Mouse (Mus musculus): ENCODE data around the gene Sirt2. TPM values are rescaled to one million over a fixed set of nuclear protein-coding genes. Genes with fewer than 3 reads are reported as not detected.

Sirt2 gene
- polyA plus RNA-seq, 1 experiment from 2014 or later = 130 TPM

DNA sequence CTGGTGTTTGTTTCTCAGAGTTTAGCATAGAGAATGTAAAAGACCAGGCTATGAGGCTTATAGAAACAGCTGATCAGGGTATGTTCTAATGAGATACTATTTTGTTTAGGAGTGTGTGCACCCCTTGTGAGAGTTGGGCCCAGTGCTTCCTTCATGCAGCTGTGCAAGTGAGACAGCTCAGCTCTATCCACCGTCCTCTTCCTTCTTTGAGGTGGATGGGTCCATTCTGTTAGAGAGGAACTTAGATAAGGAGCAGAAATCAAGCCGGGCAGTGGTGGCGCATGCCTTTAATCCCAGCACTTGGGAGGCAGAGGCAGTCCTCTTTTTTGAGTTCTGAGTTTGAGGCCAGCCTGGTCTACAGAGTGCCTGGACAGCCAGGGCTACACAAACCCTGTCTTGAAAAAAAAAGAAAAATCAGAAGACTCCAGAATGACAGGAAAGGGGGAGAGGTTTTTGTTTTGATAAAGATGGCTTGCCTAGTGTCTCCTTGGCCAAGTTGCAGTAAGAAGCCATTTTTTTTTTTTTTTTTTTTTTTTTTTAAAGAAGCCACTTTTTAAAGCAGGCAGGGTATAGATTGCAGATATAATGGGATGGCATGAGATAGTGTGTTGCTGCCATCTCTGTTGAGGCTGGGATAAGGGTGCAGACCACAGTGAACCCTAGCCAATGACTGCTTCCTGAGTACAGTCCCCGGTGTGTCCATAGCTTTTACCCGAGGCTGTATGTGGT, 47.9 kb downstream of the Sirt2 start:
- no peak overlapping the region for H3K27ac ChIP-seq (ENCODE audit: low read depth, low read length)
- WGBS = 92% methylated on average over 5 of the region's 5 CpGs
- H3K27me3 ChIP-seq (replicated peaks; ENCODE audit: control insufficient read depth, insufficient read depth, low read length) = no peaks in the 10 kb centered on the region
- H3K4me1 ChIP-seq (ENCODE audit: control insufficient read depth, insufficient read depth, low read depth, low read length) = peaks cover 19% of the 10 kb centered on the region
- no peak for ATAC-seq
- no peak overlapping the region for H3K4me2 ChIP-seq (ENCODE audit: low read length)
- no peak overlapping the region for H3K4me3 ChIP-seq (ENCODE audit: low read length)
- no peak overlapping the region for H3K9ac ChIP-seq (ENCODE audit: low read depth, low read length)
- H3K9me3 ChIP-seq (ENCODE audit: control insufficient read depth, low read length) = no peaks in the 10 kb centered on the region
- peaks cover 54% of the 10 kb centered on the region for H3K36me3 ChIP-seq (ENCODE audit: control insufficient read depth, insufficient read depth, low read length)

DNA sequence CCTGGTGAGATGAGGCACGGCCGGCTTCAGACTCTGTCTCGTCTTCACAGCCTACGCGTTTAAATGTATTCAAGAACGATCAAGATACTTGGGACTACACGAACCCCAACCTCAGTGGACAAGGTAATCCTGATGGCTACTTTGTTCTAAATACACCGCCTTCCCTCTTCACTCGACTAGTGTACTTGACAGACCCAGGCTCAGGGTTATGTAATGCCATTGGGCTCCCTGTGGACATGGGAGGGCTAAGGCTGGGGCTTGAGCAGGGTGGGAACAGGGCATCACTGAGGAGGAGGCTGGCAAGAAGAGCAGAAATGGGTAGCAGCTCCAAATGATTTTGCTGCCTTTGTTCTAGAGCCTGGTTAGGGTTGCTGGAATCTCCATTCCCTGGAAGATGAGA, 48.7 kb downstream of the Sirt2 start:
- Histone ChIP-seq H3K36me3 (ENCODE audit: control insufficient read depth, insufficient read depth, low read length) (peaks cover 62% of the 10 kb centered on the region), H3K4me3 (ENCODE audit: low read length) (no peak overlapping the region), H3K9me3 (ENCODE audit: control insufficient read depth, low read length) (no peaks in the 10 kb centered on the region), H3K4me1 (ENCODE audit: control insufficient read depth, insufficient read depth, low read depth, low read length) (peaks cover 24% of the 10 kb centered on the region), H3K27ac (ENCODE audit: low read depth, low read length) (no peak overlapping the region), H3K27me3 (replicated peaks; ENCODE audit: control insufficient read depth, insufficient read depth, low read length) (no peaks in the 10 kb centered on the region), H3K9ac (ENCODE audit: low read depth, low read length) (no peak overlapping the region), H3K4me2 (ENCODE audit: low read length) (no peak overlapping the region)
- 89% methylated on average over 9 of the region's 9 CpGs for WGBS
- no peak for ATAC-seq

DNA sequence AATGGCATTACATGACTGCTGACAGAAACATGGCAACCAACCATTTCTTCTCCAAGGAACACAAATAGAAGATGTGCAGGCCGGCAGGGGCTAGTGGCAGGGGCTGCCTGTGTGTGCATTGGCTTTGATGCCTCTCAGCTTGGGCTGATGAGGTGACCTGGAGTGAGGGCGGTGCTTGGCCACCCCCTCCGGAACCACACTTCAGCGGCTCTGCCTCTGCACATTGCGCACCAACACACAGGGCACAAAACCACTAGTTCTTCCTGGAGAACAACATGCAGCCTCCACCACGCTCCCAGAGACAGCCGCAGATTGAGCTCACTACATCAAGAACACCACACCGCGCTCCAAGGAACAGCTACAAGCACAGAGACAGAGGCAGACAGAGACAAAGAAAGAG, 49.7 kb downstream of the Sirt2 start:
- Histone ChIP-seq H3K4me2 (ENCODE audit: low read length) (no peak overlapping the region), H3K9ac (ENCODE audit: low read depth, low read length) (no peak overlapping the region), H3K4me1 (ENCODE audit: control insufficient read depth, insufficient read depth, low read depth, low read length) (peaks cover 24% of the 10 kb centered on the region), H3K9me3 (ENCODE audit: control insufficient read depth, low read length) (no peaks in the 10 kb centered on the region), H3K27me3 (replicated peaks; ENCODE audit: control insufficient read depth, insufficient read depth, low read length) (no peaks in the 10 kb centered on the region), H3K36me3 (ENCODE audit: control insufficient read depth, insufficient read depth, low read length) (peaks cover 71% of the 10 kb centered on the region), H3K27ac (ENCODE audit: low read depth, low read length) (no peak overlapping the region), H3K4me3 (ENCODE audit: low read length) (no peak overlapping the region)
- ATAC-seq = no peak
- WGBS = 75% methylated on average over 9 of the region's 9 CpGs

DNA sequence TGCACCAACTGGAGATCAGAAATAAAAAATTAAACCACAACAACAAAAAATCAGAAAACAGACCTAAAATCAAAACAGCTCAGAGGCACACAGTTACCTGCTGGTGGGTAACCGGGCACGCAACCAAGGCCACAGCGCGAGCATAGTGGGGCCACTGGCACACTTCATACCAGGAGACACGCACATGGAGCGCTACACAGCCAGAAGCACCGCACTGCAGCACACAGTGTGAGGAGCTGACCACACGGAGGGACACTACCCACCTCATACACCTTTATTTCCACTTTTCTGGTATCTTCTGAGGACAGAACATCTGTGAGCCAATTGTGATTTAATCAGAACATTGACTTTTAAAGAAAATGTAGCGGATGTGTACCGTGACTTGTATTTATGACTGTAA, 50.4 kb downstream of the Sirt2 start:
- Histone ChIP-seq H3K36me3 (ENCODE audit: control insufficient read depth, insufficient read depth, low read length) (peaks cover 76% of the 10 kb centered on the region), H3K27me3 (replicated peaks; ENCODE audit: control insufficient read depth, insufficient read depth, low read length) (no peaks in the 10 kb centered on the region), H3K4me2 (ENCODE audit: low read length) (no peak overlapping the region), H3K9me3 (ENCODE audit: control insufficient read depth, low read length) (no peaks in the 10 kb centered on the region), H3K4me1 (ENCODE audit: control insufficient read depth, insufficient read depth, low read depth, low read length) (peaks cover 25% of the 10 kb centered on the region), H3K4me3 (ENCODE audit: low read length) (no peak overlapping the region), H3K27ac (ENCODE audit: low read depth, low read length) (no peak overlapping the region), H3K9ac (ENCODE audit: low read depth, low read length) (no peak overlapping the region)
- 89% methylated on average over 10 of the region's 10 CpGs for WGBS
- ATAC-seq = no peak

DNA sequence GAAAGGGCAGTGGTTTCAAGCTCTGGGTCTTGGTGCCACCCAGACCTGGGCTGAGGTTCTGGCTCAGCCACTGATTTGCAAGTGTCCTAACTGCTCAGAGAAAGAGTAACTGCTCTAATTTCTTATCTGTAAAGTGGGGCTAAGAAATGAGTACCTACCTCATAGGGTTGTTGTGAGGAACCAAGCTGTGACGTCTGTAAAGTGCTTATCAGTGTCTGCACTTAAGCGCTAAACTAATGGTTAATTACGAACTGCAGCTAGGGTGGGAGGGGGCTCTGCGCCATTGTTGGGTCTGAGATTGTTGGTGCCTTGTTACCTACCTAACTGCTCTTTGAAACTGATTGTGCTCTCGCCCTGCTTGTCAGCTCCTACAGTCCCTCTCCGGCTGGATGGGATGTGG, 51.0 kb downstream of the Sirt2 start:
- H3K36me3 ChIP-seq (ENCODE audit: control insufficient read depth, insufficient read depth, low read length) = peaks cover 82% of the 10 kb centered on the region
- no peak overlapping the region for H3K9ac ChIP-seq (ENCODE audit: low read depth, low read length)
- H3K27me3 ChIP-seq (replicated peaks; ENCODE audit: control insufficient read depth, insufficient read depth, low read length) = no peaks in the 10 kb centered on the region
- no peaks in the 10 kb centered on the region for H3K9me3 ChIP-seq (ENCODE audit: control insufficient read depth, low read length)
- no peak overlapping the region for H3K4me2 ChIP-seq (ENCODE audit: low read length)
- no peak overlapping the region for H3K27ac ChIP-seq (ENCODE audit: low read depth, low read length)
- H3K4me3 ChIP-seq (ENCODE audit: low read length) = no peak overlapping the region
- no peak for ATAC-seq
- 74% methylated on average over 6 of the region's 6 CpGs for WGBS
- H3K4me1 ChIP-seq (ENCODE audit: control insufficient read depth, insufficient read depth, low read depth, low read length) = peaks cover 19% of the 10 kb centered on the region

DNA sequence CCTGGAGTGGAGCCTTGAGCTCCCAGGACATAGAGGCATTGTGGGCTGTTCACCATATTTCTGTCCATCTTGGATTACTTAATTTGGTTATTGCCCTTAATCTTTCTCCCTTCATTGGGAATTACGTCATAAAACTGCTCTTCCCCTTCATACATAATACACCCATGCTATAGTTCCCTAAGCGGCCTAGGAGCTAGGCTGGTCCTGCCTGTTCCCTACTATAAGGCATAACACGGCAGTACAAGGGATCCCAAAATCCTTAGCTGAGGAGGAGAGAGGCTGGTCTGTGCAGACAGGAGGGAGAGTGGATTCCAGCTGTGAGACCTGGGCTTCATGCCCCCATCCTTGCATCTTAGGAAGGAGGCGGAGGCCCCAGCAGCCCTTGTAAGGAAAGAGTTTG, 51.4 kb downstream of the Sirt2 start:
- peaks cover 15% of the 10 kb centered on the region for H3K4me1 ChIP-seq (ENCODE audit: control insufficient read depth, insufficient read depth, low read depth, low read length)
- 79% methylated on average over 4 of the region's 4 CpGs for WGBS

DNA sequence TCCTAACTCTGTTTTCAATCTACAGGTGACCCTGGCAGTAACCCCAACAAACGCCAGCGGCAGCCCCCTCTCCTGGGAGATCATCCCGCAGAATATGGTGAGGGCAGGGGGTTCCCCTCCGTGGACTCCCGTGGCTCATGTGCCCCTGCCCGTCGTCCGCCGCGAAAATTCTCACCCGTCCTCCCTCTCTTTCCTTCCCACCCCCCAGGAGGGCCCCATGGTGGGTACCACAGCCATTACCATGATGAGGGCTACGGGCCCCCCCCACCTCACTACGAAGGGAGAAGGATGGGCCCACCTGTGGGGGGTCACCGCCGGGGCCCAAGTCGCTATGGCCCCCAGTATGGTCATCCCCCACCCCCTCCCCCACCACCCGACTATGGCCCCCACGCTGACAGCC, 51.9 kb downstream of the Sirt2 start:
- no peak for ATAC-seq
- Histone ChIP-seq H3K27ac (ENCODE audit: low read depth, low read length) (no peak overlapping the region), H3K36me3 (ENCODE audit: control insufficient read depth, insufficient read depth, low read length) (peaks cover 82% of the 10 kb centered on the region), H3K9ac (ENCODE audit: low read depth, low read length) (no peak overlapping the region), H3K9me3 (ENCODE audit: control insufficient read depth, low read length) (no peaks in the 10 kb centered on the region), H3K4me3 (ENCODE audit: low read length) (no peak overlapping the region), H3K27me3 (replicated peaks; ENCODE audit: control insufficient read depth, insufficient read depth, low read length) (no peaks in the 10 kb centered on the region), H3K4me1 (ENCODE audit: control insufficient read depth, insufficient read depth, low read depth, low read length) (peaks cover 12% of the 10 kb centered on the region), H3K4me2 (ENCODE audit: low read length) (no peak overlapping the region)
- WGBS = 79% methylated on average over 18 of the region's 18 CpGs

More for the DNA sequence above, 51.4 kb downstream of the Sirt2 start:
- 0 out of 2 replicates have a peak overlapping the region, but pooled peaks have one; percentile 8 for H3K9ac ChIP-seq (ENCODE audit: low read depth, low read length)
- no peak for ATAC-seq
- H3K9me3 ChIP-seq (ENCODE audit: control insufficient read depth, low read length) = no peaks in the 10 kb centered on the region
- H3K27me3 ChIP-seq (replicated peaks; ENCODE audit: control insufficient read depth, insufficient read depth, low read length) = no peaks in the 10 kb centered on the region
- H3K36me3 ChIP-seq (ENCODE audit: control insufficient read depth, insufficient read depth, low read length) = peaks cover 86% of the 10 kb centered on the region
- no peak overlapping the region for H3K27ac ChIP-seq (ENCODE audit: low read depth, low read length)
- H3K4me2 ChIP-seq (ENCODE audit: low read length) = no peak overlapping the region
- no peak overlapping the region for H3K4me3 ChIP-seq (ENCODE audit: low read length)

DNA sequence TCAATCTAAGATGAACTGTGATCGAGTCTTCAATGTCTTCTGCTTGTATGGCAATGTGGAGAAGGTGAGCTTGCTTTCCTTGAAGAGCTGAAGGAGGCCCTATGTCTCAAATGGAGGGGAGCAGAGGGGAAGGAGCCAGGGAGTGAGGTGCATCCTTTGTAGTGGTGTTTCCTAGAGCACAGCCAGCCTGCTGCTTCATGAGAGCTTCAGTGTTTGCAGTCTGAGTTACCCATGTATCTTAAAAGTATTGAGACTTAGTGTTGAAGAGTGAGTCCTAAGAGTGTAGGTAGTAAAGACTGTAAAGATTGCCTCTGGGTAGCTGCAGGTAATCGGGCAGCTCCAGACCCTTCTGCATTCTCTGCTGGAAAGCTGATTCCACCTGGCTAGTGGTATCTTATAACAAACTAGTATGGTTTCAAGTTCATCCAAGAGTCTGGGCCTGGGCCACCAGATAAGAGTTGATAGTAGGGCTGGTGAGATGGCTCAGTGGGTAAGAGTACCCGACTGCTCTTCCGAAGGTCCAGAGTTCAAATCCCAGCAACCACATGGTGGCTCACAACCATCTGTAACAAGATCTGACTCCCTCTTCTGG, 52.4 kb downstream of the Sirt2 start:
- H3K4me3 ChIP-seq (ENCODE audit: low read length) = no peak overlapping the region
- WGBS = 85% methylated on average over 4 of the region's 4 CpGs
- peaks cover 76% of the 10 kb centered on the region for H3K36me3 ChIP-seq (ENCODE audit: control insufficient read depth, insufficient read depth, low read length)
- no peak overlapping the region for H3K9ac ChIP-seq (ENCODE audit: low read depth, low read length)
- H3K27ac ChIP-seq (ENCODE audit: low read depth, low read length) = no peak overlapping the region
- H3K4me1 ChIP-seq (ENCODE audit: control insufficient read depth, insufficient read depth, low read depth, low read length) = peaks cover 12% of the 10 kb centered on the region
- H3K27me3 ChIP-seq (replicated peaks; ENCODE audit: control insufficient read depth, insufficient read depth, low read length) = no peaks in the 10 kb centered on the region
- ATAC-seq = no peak
- H3K4me2 ChIP-seq (ENCODE audit: low read length) = no peak overlapping the region
- H3K9me3 ChIP-seq (ENCODE audit: control insufficient read depth, low read length) = no peaks in the 10 kb centered on the region

DNA sequence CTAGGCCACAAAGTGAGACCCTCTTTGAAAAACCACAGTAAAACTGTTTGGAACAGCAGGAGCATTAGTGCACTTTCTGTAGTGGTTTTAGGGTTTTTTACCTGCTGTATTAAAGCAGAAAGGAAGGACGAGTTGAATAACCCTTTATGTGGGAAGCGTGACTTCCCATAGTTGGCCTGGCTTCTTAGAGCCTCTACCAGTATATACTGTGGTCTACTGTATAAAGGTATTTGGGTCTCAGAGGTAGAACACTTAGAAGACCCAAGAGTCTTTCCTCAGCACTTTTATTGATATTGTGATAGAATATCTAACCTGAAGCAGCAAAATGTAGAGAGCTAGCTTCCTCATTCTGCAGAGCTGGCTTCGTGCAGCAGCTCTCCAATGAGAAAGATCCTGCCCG, 53.0 kb downstream of the Sirt2 start:
- Histone ChIP-seq H3K9ac (ENCODE audit: low read depth, low read length) (no peak overlapping the region), H3K4me1 (ENCODE audit: control insufficient read depth, insufficient read depth, low read depth, low read length) (peaks cover 15% of the 10 kb centered on the region), H3K27me3 (replicated peaks; ENCODE audit: control insufficient read depth, insufficient read depth, low read length) (no peaks in the 10 kb centered on the region), H3K36me3 (ENCODE audit: control insufficient read depth, insufficient read depth, low read length) (peaks cover 71% of the 10 kb centered on the region), H3K27ac (ENCODE audit: low read depth, low read length) (no peak overlapping the region), H3K4me3 (ENCODE audit: low read length) (no peak overlapping the region), H3K4me2 (ENCODE audit: low read length) (no peak overlapping the region), H3K9me3 (ENCODE audit: control insufficient read depth, low read length) (no peaks in the 10 kb centered on the region)
- 66% methylated on average over 4 of the region's 4 CpGs for WGBS
- ATAC-seq = no peak

Data from hindbrain, embryonic 16.5 days (tissue).